Mouse (Mus musculus) thymus, adult 2 months (tissue): ENCODE data around the gene Fcho1.

Source experiments
- CTCF ChIP-seq: fragments of 200-500 bp; IDR thresholded peaks from 2 replicates; pipeline ENCODE4 v1.5.1; 2012; ENCODE audit warnings: mild to moderate bottlenecking, control low read depth, low read length, moderate library complexity, borderline replicate concordance; ENCODE audit not compliant: control insufficient read depth, poor library complexity, insufficient read depth; ENCODE audit errors: extremely low read depth
- POLR2A ChIP-seq: fragments of 200-500 bp; IDR thresholded peaks from 2 replicates; pipeline ENCODE4 v1.6.1; 2012; ENCODE audit warnings: mild to moderate bottlenecking, low read length, control low read depth, moderate library complexity; ENCODE audit not compliant: control insufficient read depth, poor library complexity, insufficient read depth; ENCODE audit errors: extremely low read depth

DNA sequence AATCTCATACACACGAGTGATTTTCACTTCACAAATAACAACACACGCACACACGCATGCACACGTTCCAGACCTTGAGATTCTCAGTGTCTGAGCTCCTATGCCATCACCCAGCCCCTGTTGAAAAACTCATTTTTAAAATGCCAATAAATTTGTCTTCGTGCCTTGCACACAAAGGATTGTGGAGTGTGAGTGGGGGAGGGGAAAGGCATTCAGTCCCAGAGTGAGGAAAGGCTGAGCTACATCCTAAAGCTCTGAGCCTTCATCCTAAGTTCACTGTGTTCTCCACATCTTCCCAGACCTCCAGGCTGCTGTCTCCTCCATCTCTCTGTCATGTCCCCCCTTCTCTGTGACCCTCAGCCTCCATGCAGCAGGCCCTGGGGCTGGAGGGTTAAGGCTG lies 58.3 kb downstream of the Fcho1 start:
- TF ChIP-seq CTCF (no peak), POLR2A (no peak)
